Mouse (Mus musculus) cerebellum, postnatal 4 days (tissue): Measurements from ENCODE around the gene Gpatch11.

Experiments
- DNase-seq, 2 experiments: peaks; one replicate each; pipeline ENCODE4 v3.0.0; 2022; ENCODE audit warnings: low spot score in 2 of 2, mixed read lengths in 1 of 2

Gene Gpatch11

GRCm38 (mm10) chr17:78894991-78895390 is 59.6 kb downstream of the Gpatch11 start:
- no peak for DNase-seq

GRCm38 (mm10) chr17:78895394-78895793 is 60.0 kb downstream of the Gpatch11 start:
- DNase-seq: peak in 1 of 2 experiments; percentile 29
